Mouse (Mus musculus) cortical plate, adult 2 months (tissue): ENCODE measurements around the gene Rsrc2. TPM values are rescaled to one million over a fixed set of nuclear protein-coding genes. Genes with fewer than 3 reads are reported as not detected.

ENCODE experiments used
- H3K27ac ChIP-seq: fragments of 200-500 bp; 2 replicates; pipeline ENCODE4 v1.5.1; 2012; ENCODE audit warnings: low read length, control low read depth, inconsistent platforms; ENCODE audit not compliant: insufficient read depth
- H3K4me1 ChIP-seq: fragments of 200-500 bp; 2 replicates; pipeline ENCODE4 v1.6.1; 2011; ENCODE audit warnings: low read length; ENCODE audit not compliant: control insufficient read depth, insufficient read depth
- H3K4me3 ChIP-seq: fragments of 200-500 bp; 2 replicates; pipeline ENCODE4 v1.5.1; 2011; ENCODE audit warnings: mild to moderate bottlenecking, low read length, control low read depth; ENCODE audit not compliant: insufficient read depth
- CTCF ChIP-seq: fragments of 200-500 bp; IDR thresholded peaks from 2 replicates; pipeline ENCODE4 v1.5.1; 2011; ENCODE audit warnings: mild to moderate bottlenecking, control low read depth, low read length; ENCODE audit not compliant: insufficient read depth; ENCODE audit errors: extremely low read depth
- POLR2A ChIP-seq: fragments of 200-500 bp; IDR thresholded peaks from 2 replicates; pipeline ENCODE4 v1.6.1; 2011; ENCODE audit warnings: mild to moderate bottlenecking, low read length, control low read depth; ENCODE audit not compliant: insufficient read depth; ENCODE audit errors: extremely low read depth
- polyA plus RNA-seq: library from polyadenylated mRNA; depleted of rRNA; stranded (reverse); fragments of >200 nt; gene quantifications from 2 replicates; pipeline ENCODE4 v1.2.3, GENCODE M21; 2012; rRNA removed

Gene Rsrc2
- polyA plus RNA-seq, 1 experiment, result 81.9 TPM

DNA sequence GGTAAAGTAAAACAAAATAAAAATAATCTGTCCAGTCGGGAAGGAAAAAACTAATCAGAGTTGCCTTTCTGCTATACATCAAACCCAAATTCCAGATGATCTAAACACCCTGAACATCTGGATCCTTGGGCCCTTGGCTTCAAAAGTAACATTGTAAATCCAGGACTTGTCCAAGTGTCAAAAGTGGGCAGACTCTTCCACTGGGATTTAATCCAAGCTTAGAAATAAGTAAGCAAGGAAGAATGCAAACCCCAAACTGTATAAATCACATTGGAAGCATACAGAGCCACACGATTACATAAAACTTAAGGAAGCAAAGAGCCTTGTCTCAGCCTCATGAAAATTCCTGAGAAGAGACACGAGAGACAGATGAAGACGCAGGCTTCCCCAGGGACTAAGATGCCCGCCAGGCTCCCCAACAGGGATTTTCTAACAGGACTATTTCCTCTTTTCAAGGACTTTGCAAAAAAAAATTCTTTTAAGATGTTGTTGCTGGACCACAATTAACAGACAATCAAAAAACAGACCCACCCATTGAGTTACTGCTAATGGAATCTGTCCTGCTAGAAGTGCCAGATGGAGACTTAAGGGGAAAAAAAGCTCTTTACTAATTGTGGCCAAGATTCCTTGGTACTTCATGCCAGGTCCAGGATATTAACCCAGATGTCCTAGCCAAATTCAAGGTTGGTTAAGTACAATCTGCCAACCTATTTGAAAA is 69.5 kb downstream of the Rsrc2 start:
- no peak overlapping the region for H3K4me3 ChIP-seq
- no peak overlapping the region for H3K27ac ChIP-seq
- H3K4me1 ChIP-seq, result peaks cover 11% of the 10 kb centered on the region; the same call in 1 of the 2 replicates
- no peak for TF ChIP-seq POLR2A
- no peak for TF ChIP-seq CTCF

DNA sequence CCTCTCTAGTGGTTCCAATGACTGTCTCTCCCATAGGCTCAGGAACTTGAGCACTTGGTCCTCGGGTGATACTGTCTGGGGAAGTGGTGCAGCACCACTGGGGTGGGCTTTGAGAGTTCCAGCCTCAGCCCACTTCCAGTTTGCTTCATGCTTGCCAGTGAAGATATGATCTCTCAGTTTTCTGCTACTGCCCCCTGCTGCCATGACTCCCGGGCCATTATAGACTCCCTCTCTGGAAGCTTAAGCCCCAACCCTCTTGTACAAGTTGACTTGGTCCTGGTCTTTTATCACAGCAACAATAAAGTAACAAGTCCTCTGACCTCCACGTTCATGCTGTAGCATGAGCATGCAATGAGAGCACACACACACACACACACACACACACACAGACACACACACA is 70.1 kb downstream of the Rsrc2 start:
- Histone ChIP-seq H3K4me3 (no peak overlapping the region), H3K27ac (no peak overlapping the region), H3K4me1 (peaks cover 13% of the 10 kb centered on the region; the same call in 1 of the 2 replicates)
- TF ChIP-seq POLR2A (no peak), CTCF (no peak)

Other genes with a start within 250 kb of the Rsrc2 start
- gene B3gnt4, start 239.0 kb downstream of the Rsrc2 start, polyA plus RNA-seq, result 1.3 and 1.4 TPM in 2 replicates
- 78.2 and 81.8 TPM in 2 replicates for gene Diablo, start 225.2 kb downstream of the Rsrc2 start, polyA plus RNA-seq
- gene Gm49027, start 223.9 kb downstream of the Rsrc2 start, polyA plus RNA-seq, result 8.3 and 8.5 TPM in 2 replicates
- gene Vps33a, start 176.4 kb downstream of the Rsrc2 start, polyA plus RNA-seq, result 56.5 and 60.2 TPM in 2 replicates
- gene Clip1, start 64.8 kb downstream of the Rsrc2 start, polyA plus RNA-seq, result 78.2 and 86.5 TPM in 2 replicates
- 42.6 and 47.3 TPM in 2 replicates for gene Zcchc8, start 28.3 kb downstream of the Rsrc2 start, polyA plus RNA-seq
- 0.74 and 1.0 TPM in 2 replicates for gene Kntc1, start 302 bp upstream of the Rsrc2 start, polyA plus RNA-seq
- 0.04 and 0.06 TPM in 2 replicates for gene Hcar2, start 116.1 kb upstream of the Rsrc2 start, polyA plus RNA-seq
- gene Hcar1, start 130.6 kb upstream of the Rsrc2 start, polyA plus RNA-seq, result 1.1 TPM in 2 replicates
- 46.1 and 54.1 TPM in 2 replicates for gene Denr, start 157.8 kb upstream of the Rsrc2 start, polyA plus RNA-seq
- gene Gm43518, start 178.0 kb upstream of the Rsrc2 start, polyA plus RNA-seq, result 1.0 and 1.8 TPM in 2 replicates
- 5.4 and 6.5 TPM in 2 replicates for gene Ccdc62, start 181.3 kb upstream of the Rsrc2 start, polyA plus RNA-seq
- gene Hip1r, start 224.2 kb upstream of the Rsrc2 start, polyA plus RNA-seq, result 42.1 and 46.6 TPM in 2 replicates